Mouse (Mus musculus) left cerebral cortex, postnatal 10 days (tissue): ENCODE data around the gene Olfr1316. TPM values are rescaled to one million over a fixed set of nuclear protein-coding genes. Genes with fewer than 3 reads are reported as not detected.

Experiments
- DNase-seq, 2 experiments: peaks; one replicate each; pipeline ENCODE4 v3.0.0; 2021 to 2022; ENCODE audit warnings: low spot score in 2 of 2, mixed read lengths in 1 of 2; ENCODE audit errors: extremely low spot score in 1 of 2
- intact Hi-C: fragments of 180-260 bp; cut with DNase I; formaldehyde crosslinking; loops from one replicate; pipeline ENCODE4 v1.15.1; 2025
- total RNA-seq, 2 experiments: library from RNA; stranded (reverse); gene quantifications; 2 replicates each; pipeline ENCODE4 v1.2.3; 2021

Olfr1316 gene
- total RNA-seq, result not detected

DNA sequence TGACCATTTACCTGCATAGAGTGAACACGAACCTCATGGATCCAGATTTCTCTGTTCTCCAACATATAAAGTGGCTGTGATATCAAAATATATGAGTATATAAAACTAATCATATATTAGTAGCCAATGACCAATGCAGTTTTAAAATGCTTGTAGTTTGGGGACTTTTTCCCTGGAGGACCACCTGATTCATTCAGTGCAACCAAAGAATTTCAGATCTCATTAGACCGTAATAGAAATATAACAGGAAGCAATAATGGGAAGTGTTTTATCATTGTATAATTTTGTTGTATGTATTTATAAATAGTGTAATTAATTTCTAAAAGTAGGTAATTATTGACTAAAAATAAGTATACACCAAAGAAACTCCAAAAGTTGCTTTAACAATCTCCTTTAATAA is at the start of gene Olfr1316:
Gene Olfr1316, minus strand, starts transcription at position 101 of the 400 bp plus-strand sequence.
- intact Hi-C loops, result no loop called here
- DNase-seq, result no peak

DNA sequence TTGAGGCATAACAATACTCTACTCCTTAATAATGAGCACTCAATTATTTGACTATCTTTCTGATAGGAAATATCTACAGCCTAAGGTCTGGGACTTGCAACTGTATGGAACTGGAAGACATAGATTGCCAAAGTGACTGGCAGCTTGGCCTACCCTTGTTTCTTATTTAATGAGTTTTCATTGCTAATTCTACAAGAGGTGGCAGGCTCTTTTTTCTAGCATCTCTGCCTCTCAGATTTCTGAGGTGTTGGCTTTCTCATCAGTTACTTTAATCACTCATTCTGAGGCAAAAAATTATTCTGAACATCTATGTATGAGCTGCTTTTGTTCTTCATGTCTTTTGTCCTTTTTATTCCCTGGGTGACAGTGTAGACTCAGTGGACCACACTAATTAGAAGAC is 19.1 kb upstream of the Olfr1316 start, which contains the start of gene Olfr1318:
Gene Olfr1318, plus strand, starts transcription at position 301 of the 400 bp plus-strand sequence.
- intact Hi-C loops, result no loop called here
- DNase-seq, result no peak

DNA sequence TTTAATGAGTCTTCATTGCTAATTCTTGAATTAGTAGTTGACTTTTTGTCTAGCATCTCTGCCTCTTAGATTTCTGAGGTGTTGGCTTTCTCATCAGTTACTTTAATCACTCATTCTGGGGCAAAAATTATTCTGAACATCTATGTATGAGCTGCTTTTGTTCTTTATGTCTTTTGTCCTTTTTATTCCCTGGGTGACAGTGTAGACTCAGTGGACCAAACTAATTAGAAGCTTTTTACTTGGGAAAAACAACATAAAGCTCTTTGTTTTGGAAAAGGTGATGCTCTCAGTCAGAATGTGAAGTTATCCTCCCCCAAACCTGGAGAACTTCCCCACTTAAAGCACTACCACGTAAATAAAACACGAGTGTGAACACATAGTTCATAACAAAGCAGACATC is 5.3 kb upstream of the Olfr1316 start, which contains the start of gene Olfr1317:
Gene Olfr1317, plus strand, starts transcription at position 301 of the 400 bp plus-strand sequence.
- intact Hi-C loops, result no loop called here
- no peak for DNase-seq

DNA sequence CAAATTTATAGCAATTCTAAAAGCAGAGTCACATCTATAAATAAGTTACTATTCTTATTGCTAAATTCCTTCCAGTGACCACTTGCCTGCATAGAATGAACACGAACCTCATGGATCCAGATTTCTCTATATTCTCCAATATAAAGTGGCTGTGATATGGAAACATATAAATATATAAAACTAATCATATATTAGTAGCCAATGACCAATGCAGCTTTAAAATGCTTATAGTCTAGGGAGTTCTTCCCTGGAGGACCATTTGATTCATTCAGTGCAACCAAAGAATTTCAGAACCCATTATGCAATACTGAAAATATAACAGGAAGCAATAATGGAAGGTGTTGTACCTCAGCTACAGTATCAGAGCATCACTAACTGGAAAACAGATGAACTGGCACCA is 19.4 kb downstream of the Olfr1316 start, which contains the start of gene Olfr1315-ps1:
Gene Olfr1315-ps1, minus strand, starts transcription at position 101 of the 400 bp plus-strand sequence.
- DNase-seq, result no peak
- intact Hi-C loops, result no loop called here

DNA sequence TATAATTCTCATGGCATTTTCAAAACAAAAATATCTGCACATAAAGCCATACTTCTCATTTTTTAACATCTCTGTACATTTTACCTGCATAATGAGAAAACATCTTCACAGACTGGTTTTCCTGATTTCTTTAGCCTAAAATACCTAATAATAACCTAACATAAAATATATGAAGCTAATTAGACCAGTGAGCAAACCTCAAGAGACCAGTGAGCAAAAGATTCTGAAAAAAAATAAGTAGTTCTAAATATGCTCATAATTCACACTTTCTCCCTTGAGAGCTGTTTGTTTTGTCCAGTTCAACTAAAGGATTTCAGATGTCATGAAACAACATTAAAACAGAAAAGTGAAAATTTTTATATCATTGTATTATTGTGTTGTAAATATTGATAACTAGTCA is 38.1 kb downstream of the Olfr1316 start, which contains the start of gene Olfr1314:
Gene Olfr1314, minus strand, starts transcription at position 101 of the 400 bp plus-strand sequence.
- no peak for DNase-seq
- intact Hi-C loops, result no loop called here

DNA sequence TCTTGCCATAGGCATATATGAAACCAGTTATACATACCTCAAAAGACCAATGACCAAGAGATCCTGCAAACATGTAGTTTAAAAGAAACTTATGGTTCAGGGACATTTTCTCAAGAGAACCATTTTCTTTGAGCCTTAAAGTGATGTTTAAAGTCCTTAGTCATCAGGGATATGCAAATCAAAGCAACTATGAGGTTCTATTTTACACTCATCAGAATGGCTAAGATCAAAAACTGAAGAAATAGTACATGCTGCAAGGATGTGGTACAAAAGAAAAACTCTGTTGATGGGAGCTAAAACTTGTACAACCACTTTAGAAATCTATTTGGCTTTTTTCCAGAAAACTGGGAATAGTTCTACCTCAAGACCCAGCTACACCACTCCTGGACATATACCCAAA is 57.0 kb downstream of the Olfr1316 start, which contains the start of gene Olfr1313:
Gene Olfr1313, minus strand, starts transcription at position 101 of the 400 bp plus-strand sequence.
- DNase-seq, result no peak
- intact Hi-C loops, result no loop called here

Other genes with a start within 250 kb of the Olfr1316 start
- not detected for gene Olfr1306, start 218.7 kb downstream of the Olfr1316 start, total RNA-seq
- gene Olfr1307, start 185.5 kb downstream of the Olfr1316 start, total RNA-seq, result under 1 TPM in 1 of 2 experiments, not detected in 1; 0.04 TPM
- not detected for gene Olfr1308, start 170.0 kb downstream of the Olfr1316 start, total RNA-seq
- gene Olfr1309, start 144.7 kb downstream of the Olfr1316 start, total RNA-seq, result not detected
- not detected for gene Olfr1310, start 122.3 kb downstream of the Olfr1316 start, total RNA-seq
- not detected for gene Olfr1311, start 110.6 kb downstream of the Olfr1316 start, total RNA-seq
- not detected for gene Olfr1312, start 84.7 kb downstream of the Olfr1316 start, total RNA-seq
- gene Olfr1313, start 57.1 kb downstream of the Olfr1316 start, total RNA-seq, result not detected
- gene Olfr1314, start 38.2 kb downstream of the Olfr1316 start, total RNA-seq, result not detected
- not detected for gene Olfr1315-ps1, start 19.5 kb downstream of the Olfr1316 start, total RNA-seq
- not detected for gene Olfr1317, start 5.4 kb upstream of the Olfr1316 start, total RNA-seq
- not detected for gene Olfr1318, start 19.2 kb upstream of the Olfr1316 start, total RNA-seq
- 10 to 100 TPM; 77.4 to 82.7 TPM for gene Lpcat4, start 104.5 kb upstream of the Olfr1316 start, total RNA-seq
- gene Nutm1, start 124.3 kb upstream of the Olfr1316 start, total RNA-seq, result not detected
- 10 to 100 TPM; 72.0 to 74.7 TPM for gene Nop10, start 126.9 kb upstream of the Olfr1316 start, total RNA-seq
- gene Slc12a6, start 130.8 kb upstream of the Olfr1316 start, total RNA-seq, result 10 to 100 TPM; 92.8 to 96.6 TPM
- gene Gm21985, start 131.3 kb upstream of the Olfr1316 start, total RNA-seq, result 1 to 10 TPM; 1.2 to 3.6 TPM
- gene Emc4, start 233.1 kb upstream of the Olfr1316 start, total RNA-seq, result 100 to 1,000 TPM; 165 to 172 TPM
- 10 to 100 TPM; 15.4 to 17.3 TPM for gene Katnbl1, start 244.2 kb upstream of the Olfr1316 start, total RNA-seq